Mouse (Mus musculus) G1E (cell line): ENCODE results near the gene Tcam1. TPM values are rescaled to one million over a fixed set of nuclear protein-coding genes. Genes with fewer than 3 reads are reported as not detected.

Experiments used
- ATAC-seq: 2 replicates; pipeline ENCODE4 v1.8.0; 2016; ENCODE audit warnings: mild to moderate bottlenecking; ENCODE audit not compliant: insufficient number of reproducible peaks, poor library complexity, low FRiP score, severe bottlenecking; ENCODE audit errors: extremely low read depth
- DNase-seq: peaks from one replicate; pipeline ENCODE4 v3.0.0; 2012; ENCODE audit warnings: low spot score
- H3K27me3 ChIP-seq: 2 replicates; pipeline ENCODE4 v1.6.1; 2012; ENCODE audit warnings: mild to moderate bottlenecking, low read length, inconsistent platforms; ENCODE audit not compliant: insufficient read depth
- H3K36me3 ChIP-seq: replicated peaks from 2 replicates; pipeline ENCODE3; 2012; ENCODE audit warnings: mild to moderate bottlenecking, inconsistent platforms
- H3K4me1 ChIP-seq: 2 replicates; pipeline ENCODE4 v1.6.1; 2012; ENCODE audit warnings: low read depth, low read length, inconsistent platforms, mixed read lengths; ENCODE audit not compliant: insufficient read depth
- H3K4me3 ChIP-seq: 2 replicates; pipeline ENCODE4 v1.5.1; 2012; ENCODE audit warnings: low read depth, mild to moderate bottlenecking, inconsistent platforms, low read length, moderate library complexity, mixed read lengths
- H3K9me3 ChIP-seq: replicated peaks from 2 replicates; pipeline ENCODE4 v1.6.1; 2012; ENCODE audit warnings: inconsistent platforms
- CTCF ChIP-seq: IDR thresholded peaks from 2 replicates; pipeline ENCODE4 v1.5.1; 2012; ENCODE audit warnings: low read depth, low read length, inconsistent platforms, mixed read lengths
- GATA1 ChIP-seq: IDR thresholded peaks from 2 replicates; pipeline ENCODE4 v1.6.1; 2012; ENCODE audit warnings: borderline replicate concordance, low read length, inconsistent platforms, mixed read lengths
- GATA2 ChIP-seq: IDR thresholded peaks from 2 replicates; pipeline ENCODE4 v1.6.1; 2012; ENCODE audit warnings: low read depth, low read length, inconsistent platforms, borderline replicate concordance
- POLR2AphosphoS5 ChIP-seq: IDR thresholded peaks from 2 replicates; pipeline ENCODE4 v1.6.1; 2012; ENCODE audit warnings: low read depth, low read length, inconsistent platforms; ENCODE audit not compliant: insufficient replicate concordance
- TAL1 ChIP-seq: conservative IDR thresholded peaks from 2 replicates; pipeline ENCODE4 v1.6.1; 2012; ENCODE audit warnings: low read depth, low read length, inconsistent platforms, mixed read lengths
- polyA plus RNA-seq: library from polyadenylated mRNA; stranded (reverse); fragments of >175 nt; gene quantifications from 2 replicates; pipeline ENCODE4 v1.2.3, GENCODE M21; 2012
- total RNA-seq, 2 experiments: library from RNA; stranded (forward) in 1 of 2; stranded (reverse) in 1 of 2; fragments of 200-1000 nt in 1 of 2; fragments of >200 nt in 1 of 2; fragmentation: Nextera tagmentation in 1 of 2; gene quantifications; 2 replicates each; pipeline ENCODE4 v1.2.3; 2014 to 2017

Gene Tcam1
- total and polyA plus RNA-seq, 3 experiments: 0.01 TPM; not detected in 2

DNA sequence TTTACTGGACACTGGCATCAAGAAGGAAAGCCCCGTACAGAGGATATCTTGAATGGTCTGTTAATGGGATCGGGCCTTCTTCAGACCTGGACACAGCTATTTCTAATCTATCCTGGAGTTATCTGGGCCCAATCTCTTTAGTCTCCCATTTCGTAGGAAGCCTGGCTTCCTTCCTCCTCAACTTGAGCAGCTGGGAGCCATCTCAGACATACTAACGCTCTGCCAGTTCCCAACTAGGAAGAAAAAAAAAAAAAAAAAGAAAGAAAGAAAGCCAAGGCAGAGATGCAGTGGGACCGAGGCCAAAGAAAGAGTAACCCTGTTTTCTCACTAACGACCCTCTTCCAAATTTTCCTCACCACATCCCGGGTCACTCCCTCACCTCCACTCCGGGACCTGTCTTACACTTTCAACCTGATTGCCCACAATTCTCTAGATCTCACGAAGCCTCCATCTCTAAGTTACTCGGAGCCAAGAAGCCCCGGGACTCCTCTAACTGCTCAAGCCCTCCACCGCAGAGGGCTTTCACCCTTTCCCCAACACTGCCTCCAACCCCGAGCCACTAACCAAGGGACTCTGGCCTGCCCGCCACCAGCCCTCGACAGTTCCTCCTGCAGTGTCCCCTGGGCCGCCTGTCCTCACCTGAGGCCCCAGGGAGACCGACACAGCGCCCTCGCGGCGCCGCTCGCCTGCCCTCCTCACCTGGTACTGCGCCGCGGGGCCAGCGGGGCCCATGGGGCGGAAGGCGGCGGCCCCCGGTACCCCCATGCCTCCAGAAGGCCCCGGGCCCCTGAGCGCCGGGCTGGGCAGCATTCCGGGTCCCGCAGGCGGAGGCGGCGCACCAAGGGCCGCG is 4.5 kb upstream of the Tcam1 start:
- peak overlapping the region; percentile 92 for H3K4me3 ChIP-seq
- no peaks in the 10 kb centered on the region for H3K9me3 ChIP-seq
- peaks cover 41% of the 10 kb centered on the region for H3K36me3 ChIP-seq
- peak; percentile 45 for DNase-seq
- H3K27me3 ChIP-seq: peaks cover 2% of the 10 kb centered on the region; the same call in 1 of the 2 replicates
- peaks cover 76% of the 10 kb centered on the region for H3K4me1 ChIP-seq
- TF ChIP-seq TAL1: no peak
- no peak for TF ChIP-seq GATA1
- TF ChIP-seq POLR2AphosphoS5: no peak
- no peak for TF ChIP-seq GATA2
- no peak for TF ChIP-seq CTCF
- ATAC-seq: no peak

DNA sequence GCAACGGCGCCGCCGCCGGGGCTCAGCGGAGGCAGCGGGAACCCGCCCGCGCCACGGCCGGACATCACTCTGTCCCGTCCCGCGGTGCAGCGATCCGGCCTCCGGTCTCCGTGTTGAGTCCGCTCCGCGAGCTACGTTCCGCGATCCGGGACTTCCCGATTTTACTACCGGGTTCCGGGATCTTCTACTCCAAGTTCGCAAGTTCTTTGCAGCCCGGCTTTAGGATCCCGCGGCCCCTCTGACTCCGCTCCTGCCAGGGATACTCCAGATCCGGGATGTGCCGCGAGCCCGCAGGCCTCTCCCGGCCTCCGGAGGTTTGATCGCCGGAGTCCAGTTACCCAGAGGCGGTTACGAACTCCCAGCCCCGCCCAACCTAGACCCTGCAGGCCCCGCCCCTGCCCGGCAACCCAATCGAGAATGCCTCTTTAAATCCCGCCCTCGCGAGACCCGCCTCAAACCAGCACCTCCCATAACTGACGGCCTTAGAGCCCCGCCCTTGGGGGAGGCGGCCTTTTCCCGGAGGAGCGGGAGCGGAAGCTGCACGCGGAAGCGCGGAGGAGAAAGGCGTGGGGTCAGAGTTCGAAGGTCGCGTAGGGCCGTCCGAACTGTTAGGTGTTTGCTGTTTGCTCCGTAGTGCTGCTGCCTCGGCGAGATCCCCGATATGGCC is 3.7 kb upstream of the Tcam1 start, which contains the start of gene Smarcd2:
TSS of gene Smarcd2 (minus strand) at position 329 of the 667 bp plus-strand sequence.
- Histone ChIP-seq H3K4me1 (peaks cover 69% of the 10 kb centered on the region), H3K27me3 (peaks cover 7% of the 10 kb centered on the region), H3K9me3 (no peaks in the 10 kb centered on the region), H3K4me3 (peak within 1 kb of the TSS; percentile 92), H3K36me3 (peaks cover 33% of the 10 kb centered on the region)
- DNase-seq: peak; percentile 92
- peak; percentile 90 for ATAC-seq
- no peak for TF ChIP-seq TAL1
- TF ChIP-seq CTCF: no peak
- no peak for TF ChIP-seq GATA2
- no peak for TF ChIP-seq GATA1
- TF ChIP-seq POLR2AphosphoS5: no peak

DNA sequence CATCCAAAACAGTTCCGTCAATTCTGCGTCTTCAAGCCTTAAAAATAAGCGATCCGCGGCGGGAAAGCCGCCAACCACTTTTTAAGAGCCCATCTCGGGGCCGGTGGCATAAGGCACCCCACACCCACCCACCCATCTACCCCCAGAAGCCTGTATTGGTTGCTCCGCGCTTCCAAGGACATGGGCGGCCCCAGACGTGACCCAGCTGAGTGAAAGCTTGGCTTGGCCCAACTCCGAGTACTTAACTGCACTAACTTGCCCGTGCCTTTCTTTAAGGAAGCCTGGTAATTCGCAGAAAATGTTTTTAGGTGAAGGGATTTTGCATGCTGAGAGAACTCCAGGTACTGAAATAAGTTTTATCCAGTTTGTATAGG is 3.2 kb upstream of the Tcam1 start:
- Histone ChIP-seq H3K4me3 (peak overlapping the region; percentile 92), H3K36me3 (peaks cover 28% of the 10 kb centered on the region), H3K4me1 (peaks cover 63% of the 10 kb centered on the region), H3K27me3 (peaks cover 12% of the 10 kb centered on the region), H3K9me3 (no peaks in the 10 kb centered on the region)
- DNase-seq: peak; percentile 45
- TF ChIP-seq GATA2 (no peak), TAL1 (no peak), POLR2AphosphoS5 (no peak), GATA1 (no peak), CTCF (no peak)
- ATAC-seq: no peak

DNA sequence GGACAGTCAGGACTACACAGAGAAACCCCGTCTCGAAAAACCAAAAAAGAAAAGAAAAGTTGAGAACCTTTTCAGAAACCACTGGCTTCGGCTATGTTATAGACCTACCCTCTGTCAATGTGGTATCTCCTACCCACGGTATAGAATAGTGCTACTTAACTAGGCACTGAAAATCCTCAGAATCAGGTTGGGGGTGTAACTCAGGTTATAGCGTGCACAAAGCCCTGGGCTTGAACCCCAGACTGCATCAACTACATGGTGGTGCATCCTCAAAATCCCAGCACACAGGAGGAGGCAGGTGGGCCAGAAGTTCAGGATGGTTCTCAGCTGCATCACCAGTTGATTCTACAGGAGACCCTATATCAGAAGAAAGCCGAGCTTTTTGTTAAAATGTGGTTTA is 2.7 kb upstream of the Tcam1 start:
- ATAC-seq (no peak), DNase-seq (no peak)
- peaks cover 58% of the 10 kb centered on the region for H3K4me1 ChIP-seq

DNA sequence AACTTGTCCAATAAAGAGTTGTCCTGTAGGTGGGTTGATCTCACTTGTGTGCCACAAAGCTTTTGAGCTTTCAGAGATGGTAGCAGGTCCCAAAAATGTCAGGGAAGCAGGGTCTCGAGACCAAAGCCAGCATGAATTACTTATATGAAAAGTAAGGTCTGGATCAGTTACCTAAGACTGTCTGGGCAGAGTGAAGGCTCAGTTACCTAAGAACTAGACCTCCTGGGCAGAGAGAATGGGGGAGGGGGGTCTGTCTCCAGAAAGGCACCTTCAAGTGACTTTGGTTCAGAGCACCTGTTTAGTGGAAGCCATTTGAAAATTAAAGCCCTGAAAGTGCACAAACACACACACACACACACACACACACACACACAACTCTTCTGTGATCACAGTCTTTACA is 2.1 kb upstream of the Tcam1 start:
- Histone ChIP-seq H3K36me3 (peaks cover 17% of the 10 kb centered on the region), H3K4me3 (no peak overlapping the region), H3K4me1 (peaks cover 53% of the 10 kb centered on the region), H3K9me3 (no peaks in the 10 kb centered on the region), H3K27me3 (peaks cover 15% of the 10 kb centered on the region)
- no peak for DNase-seq
- no peak for ATAC-seq
- TF ChIP-seq TAL1: no peak
- TF ChIP-seq POLR2AphosphoS5: no peak
- no peak for TF ChIP-seq GATA2
- no peak for TF ChIP-seq GATA1
- no peak for TF ChIP-seq CTCF

More for the DNA sequence above, 2.7 kb upstream of the Tcam1 start:
- Histone ChIP-seq H3K36me3 (peaks cover 23% of the 10 kb centered on the region), H3K4me3 (peak overlapping the region; percentile 92), H3K9me3 (no peaks in the 10 kb centered on the region), H3K27me3 (peaks cover 15% of the 10 kb centered on the region)
- TF ChIP-seq TAL1 (no peak), GATA1 (no peak), POLR2AphosphoS5 (no peak), GATA2 (no peak), CTCF (no peak)

DNA sequence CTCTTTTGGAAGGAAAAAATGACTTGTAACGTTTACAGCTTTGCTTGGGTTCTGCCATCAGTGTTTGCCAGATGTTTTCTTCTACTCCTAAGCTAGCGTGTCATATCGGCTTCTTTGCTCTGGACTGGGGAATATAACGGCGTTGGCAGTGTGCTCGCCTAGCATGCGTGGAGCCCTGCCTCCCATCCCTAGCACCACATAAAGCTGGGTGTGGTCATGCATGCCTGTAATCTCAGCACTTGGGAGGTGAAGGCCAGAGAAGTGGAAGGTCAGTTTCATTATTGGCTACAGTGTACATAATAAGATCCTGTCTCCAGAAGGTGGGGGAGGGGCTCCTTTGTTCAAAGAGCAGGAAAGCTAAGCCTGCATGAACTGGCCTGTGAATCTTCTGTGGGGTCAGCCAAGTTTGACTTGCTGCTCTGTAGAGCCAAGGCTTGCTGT is 1.5 kb upstream of the Tcam1 start:
- Histone ChIP-seq H3K4me3 (no peak overlapping the region), H3K9me3 (no peaks in the 10 kb centered on the region), H3K27me3 (peaks cover 19% of the 10 kb centered on the region), H3K36me3 (peaks cover 15% of the 10 kb centered on the region), H3K4me1 (peaks cover 49% of the 10 kb centered on the region)
- ATAC-seq: no peak
- no peak for DNase-seq
- no peak for TF ChIP-seq CTCF
- no peak for TF ChIP-seq GATA2
- no peak for TF ChIP-seq TAL1
- TF ChIP-seq GATA1: no peak
- TF ChIP-seq POLR2AphosphoS5: no peak
